Mouse (Mus musculus) yolk sac, embryonic 10.5 days (tissue): ENCODE results near the gene Lin7a.
A peak's percentile ranks its signal among the peaks of the same experiment; 100 is the strongest.

Experiments used
- DNase-seq: peaks from one replicate; pipeline ENCODE4 v3.0.0-alpha.2; 2017; ENCODE audit warnings: low spot score

Lin7a gene

GRCm38 (mm10) chr10:107323865-107324264 lies 52.4 kb downstream of the Lin7a start:
- no peak for DNase-seq

DNA sequence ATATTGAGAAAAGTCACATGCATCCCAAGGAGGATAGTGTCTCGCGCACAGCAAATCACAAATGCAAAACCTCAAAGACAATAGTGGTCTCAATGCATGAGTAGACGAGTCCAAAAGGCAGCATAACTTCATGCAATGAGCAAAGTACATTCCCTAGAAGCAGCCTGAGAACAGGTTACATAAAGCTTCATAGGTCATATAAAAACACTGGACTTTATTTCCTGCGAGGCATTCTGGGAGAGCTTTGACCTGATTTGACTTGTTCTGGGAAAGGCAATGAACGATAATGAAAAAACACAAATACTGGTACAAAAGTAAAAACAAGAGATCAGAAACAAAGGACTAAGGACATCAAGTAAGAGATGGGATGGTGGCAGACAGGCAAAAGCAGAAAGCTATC lies 54.1 kb downstream of the Lin7a start:
- DNase-seq = no peak

- no peak for DNase-seq
Measured at GRCm38 (mm10) chr10:107339524-107339923, 68.0 kb downstream of the Lin7a start.

DNA sequence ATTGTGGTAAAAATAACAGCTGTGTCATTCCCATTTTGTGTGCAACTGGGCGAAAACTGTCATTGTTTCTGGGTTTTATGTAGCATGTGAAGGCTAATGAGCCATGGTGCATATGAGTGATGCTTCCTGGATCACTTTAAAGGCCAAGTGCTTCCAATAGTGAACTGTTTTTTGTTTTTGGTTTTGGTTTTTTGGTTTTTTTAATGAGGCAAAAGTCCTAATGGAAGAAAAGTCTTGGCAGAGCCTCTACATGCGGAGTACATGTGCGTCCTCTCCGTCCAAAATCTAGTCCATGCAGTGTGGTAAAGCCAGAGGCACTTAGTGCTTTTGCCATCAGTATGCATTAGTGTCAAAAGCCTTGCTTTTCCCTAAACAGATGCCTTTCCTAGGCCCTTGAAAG lies 69.7 kb downstream of the Lin7a start:
- DNase-seq = no peak

DNA sequence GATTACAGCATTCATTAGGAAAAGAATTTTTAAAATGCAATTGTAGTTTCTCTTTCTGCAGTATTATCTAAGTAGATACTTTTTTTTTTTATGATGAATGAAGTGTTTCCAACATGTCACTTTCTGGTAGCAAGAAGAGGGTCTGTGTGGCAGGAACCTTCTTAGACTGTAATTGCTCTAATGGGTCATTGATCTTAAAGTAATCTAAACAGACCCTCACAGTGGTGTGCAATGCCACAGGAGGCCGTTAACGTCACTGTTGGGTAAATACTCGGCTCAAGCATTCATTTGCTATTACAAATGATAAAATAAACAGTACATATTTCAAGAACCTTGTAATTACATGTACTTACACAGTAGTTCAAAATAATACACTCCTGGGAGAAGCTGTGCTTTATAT lies 72.7 kb downstream of the Lin7a start:
- DNase-seq = no peak

GRCm38 (mm10) chr10:107347842-107348241 lies 76.4 kb downstream of the Lin7a start:
- no peak for DNase-seq

DNA sequence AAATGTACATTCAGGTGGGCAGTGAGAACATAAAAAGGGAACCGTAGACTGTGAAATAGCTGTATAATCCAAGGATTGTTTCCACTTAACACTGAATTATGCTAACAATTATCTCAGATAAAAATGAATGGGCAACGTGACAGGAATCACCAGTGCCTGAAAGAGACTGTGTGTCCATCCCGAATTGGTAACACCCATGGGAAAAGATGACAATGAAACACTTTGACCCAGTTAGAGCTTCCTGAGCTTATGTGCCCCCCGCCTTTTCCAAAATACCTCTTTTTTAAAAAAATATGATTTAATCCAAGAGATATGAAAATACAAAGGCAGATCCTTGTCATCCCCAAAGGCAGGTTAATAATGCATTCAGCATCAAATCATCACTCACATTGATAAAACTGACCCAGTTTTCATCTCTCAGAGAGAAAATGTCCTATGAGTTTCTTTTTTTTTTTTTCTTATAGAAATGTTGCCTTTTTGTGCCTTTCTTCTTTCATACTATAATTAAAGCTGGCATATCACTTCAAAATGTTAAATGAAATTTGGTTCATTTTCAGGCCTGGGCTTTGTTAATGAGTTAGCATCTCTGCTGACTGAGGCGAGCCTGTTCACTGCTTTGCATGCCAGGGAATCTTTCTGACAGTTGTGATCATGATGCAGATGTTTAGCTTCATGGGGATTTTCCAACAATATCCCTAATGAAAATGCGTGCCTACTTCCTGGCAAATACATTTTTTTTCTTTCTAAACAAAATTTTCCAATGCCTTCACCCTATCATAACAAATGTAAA lies 80.4 kb downstream of the Lin7a start:
- DNase-seq = no peak

- no peak for DNase-seq
Measured at GRCm38 (mm10) chr10:107353483-107353882, 82.0 kb downstream of the Lin7a start.

DNA sequence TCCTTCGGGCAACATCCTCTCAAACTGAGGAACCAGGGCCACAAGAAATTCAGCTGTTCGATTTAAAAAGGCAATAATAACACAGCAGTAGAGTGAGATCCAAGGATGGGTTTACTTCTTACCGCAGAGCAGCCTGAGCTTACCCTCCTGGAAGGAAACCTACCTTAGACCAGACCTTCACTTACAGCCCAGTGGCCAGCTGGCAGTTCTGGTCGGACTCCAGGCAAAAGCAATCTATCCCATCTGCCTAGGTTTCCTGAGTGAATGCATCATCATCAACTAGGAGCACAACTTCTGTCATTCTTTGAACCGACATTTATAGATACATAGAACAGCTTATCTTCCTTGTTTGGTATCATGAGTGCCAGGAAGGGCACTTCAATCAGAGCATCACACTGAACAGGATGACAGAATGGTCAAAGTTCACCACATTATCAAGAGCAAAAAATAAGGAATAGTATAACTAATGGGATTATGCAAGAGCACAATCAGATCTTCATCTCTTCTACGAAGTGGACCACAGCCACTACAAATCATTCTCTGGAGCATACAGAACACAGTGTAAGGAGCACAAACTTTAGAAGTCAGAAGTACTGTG lies 87.1 kb downstream of the Lin7a start:
- DNase-seq = no peak

DNA sequence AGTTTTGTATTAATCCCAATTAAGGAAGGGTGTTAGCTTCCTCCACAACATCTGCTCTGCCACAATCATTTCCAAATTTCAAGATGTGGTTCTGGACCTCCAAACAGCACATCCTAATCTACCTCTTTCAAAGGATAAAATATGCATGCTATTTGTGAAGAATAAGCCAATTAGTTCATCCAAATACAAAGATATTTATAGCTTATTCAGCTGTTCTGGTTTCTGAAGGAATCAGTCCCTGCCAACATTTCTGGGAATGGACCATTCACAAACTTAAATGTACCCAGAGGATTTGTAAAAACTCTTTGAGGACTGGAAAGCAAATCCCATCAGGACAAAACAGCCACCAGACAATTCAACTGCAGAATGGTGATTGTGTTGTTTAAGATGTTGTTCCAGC lies 87.8 kb downstream of the Lin7a start:
- no peak for DNase-seq

DNA sequence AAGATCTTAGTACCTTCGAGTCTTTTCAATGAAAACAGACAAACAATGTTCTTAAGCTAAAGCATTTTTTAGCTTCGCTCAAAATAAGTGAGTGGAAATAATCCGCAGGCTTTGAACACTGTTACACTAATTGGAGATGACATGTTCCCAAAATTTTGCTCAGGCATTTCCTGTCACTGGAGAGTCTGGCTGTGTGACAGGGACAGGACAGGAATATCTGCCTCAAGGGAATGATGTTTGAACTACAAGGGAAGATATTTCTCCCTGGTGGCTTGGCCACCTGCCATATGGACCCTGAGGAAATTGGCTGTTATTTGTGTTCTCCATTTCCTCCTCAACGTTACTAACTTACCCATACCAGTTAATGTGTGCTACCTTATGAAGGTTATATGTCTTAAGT lies 90.1 kb downstream of the Lin7a start:
- DNase-seq = no peak

GRCm38 (mm10) chr10:107362026-107362425 lies 90.5 kb downstream of the Lin7a start:
- DNase-seq = no peak

- no peak for DNase-seq
Measured at GRCm38 (mm10) chr10:107363049-107363816, 91.7 kb downstream of the Lin7a start.

DNA sequence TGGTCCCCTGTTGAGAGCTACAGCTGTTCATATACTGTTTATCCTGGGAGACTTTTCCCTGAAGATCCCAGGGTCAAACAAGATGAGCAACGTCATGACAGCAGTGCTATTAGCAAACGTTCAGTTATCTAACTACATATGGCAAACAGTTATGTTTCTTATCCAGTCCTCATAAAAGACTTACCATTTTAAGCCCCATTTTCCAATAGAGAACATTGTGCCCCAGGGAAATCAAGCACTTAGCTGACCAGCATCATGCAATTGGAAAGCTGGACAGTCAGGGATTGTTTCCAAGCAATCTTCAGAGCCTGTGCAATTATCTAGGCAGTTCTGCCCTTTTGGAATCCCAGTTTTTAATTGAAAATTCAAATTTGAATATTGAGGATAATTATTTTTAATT lies 105.7 kb downstream of the Lin7a start:
- no peak for DNase-seq

GRCm38 (mm10) chr10:107381143-107381746 lies 109.8 kb downstream of the Lin7a start:
- DNase-seq = no peak

DNA sequence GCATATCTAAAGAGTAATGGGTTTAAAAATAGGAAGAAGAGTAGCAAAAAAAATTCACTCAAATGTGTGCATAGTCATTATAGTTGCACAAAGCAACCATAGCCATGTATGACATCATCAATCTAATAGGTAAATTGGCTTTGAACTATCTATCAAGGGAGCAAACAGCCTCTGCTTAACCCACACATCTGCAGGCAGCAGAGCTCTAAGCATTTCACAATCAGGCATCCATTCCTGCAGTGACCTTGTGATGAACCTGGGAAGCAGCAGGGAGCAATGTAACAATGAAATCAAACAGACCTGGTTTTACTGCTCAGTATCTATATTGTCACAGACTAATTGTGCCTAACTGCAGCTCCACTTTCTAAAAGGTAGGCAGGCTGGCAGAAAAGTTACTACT lies 112.3 kb downstream of the Lin7a start:
- DNase-seq = no peak

GRCm38 (mm10) chr10:107389505-107389904 lies 118.0 kb downstream of the Lin7a start:
- peak; percentile 14 for DNase-seq

DNA sequence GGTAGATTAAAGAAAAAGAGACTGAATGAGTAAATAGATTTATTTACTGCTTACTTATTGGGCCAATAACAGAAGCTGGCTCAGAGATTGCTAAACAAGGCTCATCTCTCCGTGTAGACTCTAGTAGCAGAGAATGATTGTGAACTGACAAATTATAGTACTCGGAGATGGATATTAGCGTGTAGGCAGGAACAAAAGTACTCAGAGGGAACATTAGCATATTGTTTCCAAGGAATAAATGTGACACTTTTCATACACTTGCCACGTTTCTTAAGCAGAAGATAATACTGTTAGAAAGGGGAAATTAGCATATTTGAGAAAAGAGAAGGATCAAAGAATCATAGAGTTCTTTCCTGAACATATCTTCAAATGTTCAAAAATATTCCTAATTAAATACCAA lies 133.9 kb downstream of the Lin7a start:
- no peak for DNase-seq

DNA sequence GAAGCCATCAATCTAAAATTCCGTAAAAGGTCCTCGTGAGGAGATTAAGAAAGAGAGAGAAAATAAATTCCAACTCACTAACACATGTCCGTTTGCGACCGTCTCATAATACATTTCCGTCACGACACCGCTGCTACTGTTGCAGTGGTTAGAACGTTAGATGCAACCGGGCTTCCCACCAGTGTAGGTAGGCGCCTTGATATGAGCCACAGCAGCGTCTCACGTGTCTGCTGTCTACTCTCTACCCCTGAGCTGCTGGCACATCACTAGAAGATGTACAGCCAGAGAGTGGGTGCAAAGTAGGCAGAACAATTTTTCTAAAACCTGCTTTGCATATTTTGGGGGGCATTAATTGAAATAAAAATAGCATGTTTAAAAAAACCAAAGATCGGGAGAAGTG lies 146.8 kb downstream of the Lin7a start:
- no peak for DNase-seq

DNA sequence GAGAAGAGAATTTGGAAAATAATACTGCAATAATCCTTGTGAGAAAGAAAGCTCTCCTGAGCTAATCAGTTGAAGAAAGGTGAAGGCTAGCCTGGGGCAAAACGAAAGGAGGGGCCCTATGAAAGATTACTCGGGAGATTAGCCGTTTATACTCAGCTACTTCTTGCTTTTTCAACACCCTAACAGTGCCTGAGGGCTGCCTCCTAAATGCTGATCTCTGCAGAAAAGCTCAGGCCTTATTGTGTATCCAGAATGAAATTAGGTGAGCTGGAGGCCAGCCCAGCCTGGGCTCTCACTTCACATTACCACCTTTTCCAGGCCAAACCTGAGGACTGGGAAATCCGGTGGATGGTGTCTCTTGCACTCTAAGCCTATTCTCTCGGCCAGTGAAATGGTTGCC lies 165.5 kb downstream of the Lin7a start:
- DNase-seq = no peak

DNA sequence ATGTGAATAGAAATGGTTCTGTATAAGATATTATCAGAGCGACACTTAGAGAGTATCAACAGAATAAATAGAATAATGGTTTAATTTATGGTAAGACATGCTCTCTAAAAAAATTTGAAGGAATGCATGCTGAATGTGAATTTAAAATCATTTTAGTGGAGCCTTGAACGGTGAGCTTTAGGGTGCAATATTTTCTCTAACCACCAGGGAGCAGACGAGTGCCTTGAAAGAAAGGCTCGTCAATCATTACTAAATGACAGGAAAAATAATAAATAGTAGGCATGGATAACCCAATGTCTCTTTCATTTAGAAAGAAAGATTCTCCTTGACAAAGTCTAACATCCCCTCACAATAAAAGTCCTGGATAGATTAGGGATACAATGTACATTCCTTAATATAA lies 171.3 kb downstream of the Lin7a start:
- no peak for DNase-seq

GRCm38 (mm10) chr10:107449496-107450330 lies 178.2 kb downstream of the Lin7a start:
- no peak for DNase-seq
